Mouse (Mus musculus) gastrocnemius, postnatal 10 days (tissue): ENCODE data around the gene Rbm44. TPM values are rescaled to one million over a fixed set of nuclear protein-coding genes. Genes with fewer than 3 reads are reported as not detected.
A peak's percentile ranks its signal among the peaks of the same experiment; 100 is the strongest.

Experiments
- DNase-seq: peaks from one replicate; pipeline ENCODE4 v3.0.0; 2021; ENCODE audit warnings: mixed read lengths
- total RNA-seq, 2 experiments: library from RNA; stranded (reverse); gene quantifications; 2 replicates each; pipeline ENCODE4 v1.2.3; 2021

The Rbm44 gene
- total RNA-seq, 2 experiments from 2014 or later: 0.16 TPM; not detected in 1

DNA sequence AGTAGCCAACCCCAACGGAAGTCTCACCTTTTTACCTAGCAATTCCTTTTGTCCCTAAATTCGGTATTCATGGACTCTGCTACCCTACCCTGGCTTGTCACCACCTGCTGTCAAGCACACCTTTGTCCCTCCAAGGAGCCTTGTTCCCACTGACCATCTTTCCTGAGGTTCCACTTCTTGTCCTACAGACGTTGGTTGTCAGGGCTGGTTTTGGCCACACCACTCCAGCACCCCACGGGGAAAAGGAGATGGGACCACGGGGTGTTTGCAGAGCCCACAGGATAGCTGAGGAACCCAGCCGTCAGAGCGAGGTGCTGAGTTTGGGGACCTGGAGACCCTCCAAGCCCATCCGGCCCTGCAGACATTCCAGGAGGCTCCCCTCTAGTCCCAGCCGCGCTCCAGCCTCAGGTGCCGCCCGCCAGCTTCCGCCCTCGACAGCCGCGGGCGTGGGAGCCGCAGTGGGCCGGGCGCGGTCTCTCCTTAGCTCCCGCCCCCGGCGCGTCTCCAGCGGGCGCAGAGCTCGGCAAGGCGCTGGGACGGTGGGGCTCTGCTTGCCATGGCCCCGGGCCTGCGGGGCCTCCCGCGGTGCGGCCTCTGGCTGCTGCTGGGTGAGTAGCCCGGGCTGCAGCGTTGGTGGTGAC is 34.8 kb downstream of the Rbm44 start, which contains the start of gene Ramp1:
Gene Ramp1, plus strand, starts transcription at position 290 of the 641 bp plus-strand sequence.
- DNase-seq: peak; percentile 66

DNA sequence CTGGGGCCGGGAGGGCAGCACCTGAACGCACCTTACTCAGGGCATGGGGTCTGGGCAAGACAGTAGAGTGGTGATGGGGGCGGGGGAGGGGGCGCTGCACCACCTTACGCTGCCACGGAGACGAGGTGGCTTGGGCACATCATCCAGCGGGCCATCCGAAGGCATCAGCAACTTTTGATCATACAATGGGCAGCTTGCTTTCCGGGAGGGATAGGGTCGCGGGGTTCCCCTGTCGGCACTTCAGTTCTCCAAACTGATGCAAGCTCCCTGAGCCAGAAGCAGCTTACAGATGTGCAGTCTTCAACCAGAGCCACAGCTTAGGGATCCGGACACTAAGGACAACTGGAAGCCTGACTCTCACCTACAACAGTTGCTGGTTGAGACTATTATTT is 35.3 kb downstream of the Rbm44 start:
- DNase-seq: no peak

DNA sequence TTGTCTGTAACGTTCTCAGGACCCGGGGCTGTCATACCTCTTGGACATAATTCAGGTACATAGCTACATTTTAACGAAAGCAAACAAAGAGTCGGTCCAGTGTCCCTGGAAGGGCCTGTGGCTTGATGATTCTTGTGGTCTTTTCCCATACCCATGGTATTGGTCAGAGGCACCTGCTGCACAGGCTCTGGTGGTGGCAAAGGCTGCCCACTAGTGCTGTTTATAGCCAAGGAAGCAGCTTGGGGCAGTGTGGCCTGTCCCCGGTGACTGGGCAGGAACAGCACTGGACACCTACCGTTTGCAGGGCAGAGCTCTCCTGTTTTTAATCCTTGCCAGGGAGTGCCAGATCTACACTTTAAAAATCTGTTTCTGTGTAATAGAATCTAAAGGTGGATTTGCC is 35.8 kb downstream of the Rbm44 start:
- DNase-seq: no peak

DNA sequence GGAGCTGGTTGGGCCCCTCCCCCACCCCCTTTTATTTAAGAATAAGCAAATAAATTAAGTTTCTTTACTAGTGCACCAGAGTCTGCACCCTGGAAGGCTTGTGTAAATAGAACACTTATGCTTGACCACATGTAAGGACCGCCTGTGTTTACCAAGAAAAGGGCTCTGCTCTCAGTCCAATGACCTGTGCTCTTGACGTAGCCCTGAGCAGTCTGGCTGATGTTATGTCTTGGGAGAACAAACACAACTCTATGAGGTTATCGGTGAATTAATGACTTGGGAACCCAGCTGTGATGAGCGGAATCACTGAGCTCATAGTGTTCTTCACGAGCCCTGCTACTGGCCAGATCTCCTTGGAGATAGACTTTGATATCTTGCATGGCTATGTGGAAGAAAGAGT is 36.4 kb downstream of the Rbm44 start:
- no peak for DNase-seq

GRCm38 (mm10) chr1:91181784-91182450 is 37.0 kb downstream of the Rbm44 start:
- DNase-seq: no peak

DNA sequence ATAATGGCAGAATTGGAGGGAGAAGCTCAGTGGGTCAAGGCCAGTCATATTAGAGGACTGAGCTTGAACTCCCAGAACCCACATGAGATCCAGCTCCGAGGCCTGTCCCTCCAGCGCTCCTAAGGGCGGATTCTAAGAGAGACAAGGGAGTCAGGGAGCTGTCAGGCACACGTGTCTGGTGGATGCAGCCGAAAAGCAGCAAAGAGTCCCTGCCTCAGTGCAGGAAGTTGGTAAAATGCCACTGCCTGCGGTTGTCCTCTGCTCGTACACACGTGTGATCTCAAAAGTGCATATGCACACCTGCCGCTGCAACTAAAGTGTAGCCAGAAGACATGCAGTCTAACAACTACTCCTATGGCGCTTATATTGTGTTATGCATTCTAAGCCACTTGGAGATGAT is 38.4 kb downstream of the Rbm44 start:
- DNase-seq: no peak

- no peak for DNase-seq
Observed at GRCm38 (mm10) chr1:91186677-91187076, 41.8 kb downstream of the Rbm44 start.

- no peak for DNase-seq
Observed at GRCm38 (mm10) chr1:91187315-91187714, 42.4 kb downstream of the Rbm44 start.

DNA sequence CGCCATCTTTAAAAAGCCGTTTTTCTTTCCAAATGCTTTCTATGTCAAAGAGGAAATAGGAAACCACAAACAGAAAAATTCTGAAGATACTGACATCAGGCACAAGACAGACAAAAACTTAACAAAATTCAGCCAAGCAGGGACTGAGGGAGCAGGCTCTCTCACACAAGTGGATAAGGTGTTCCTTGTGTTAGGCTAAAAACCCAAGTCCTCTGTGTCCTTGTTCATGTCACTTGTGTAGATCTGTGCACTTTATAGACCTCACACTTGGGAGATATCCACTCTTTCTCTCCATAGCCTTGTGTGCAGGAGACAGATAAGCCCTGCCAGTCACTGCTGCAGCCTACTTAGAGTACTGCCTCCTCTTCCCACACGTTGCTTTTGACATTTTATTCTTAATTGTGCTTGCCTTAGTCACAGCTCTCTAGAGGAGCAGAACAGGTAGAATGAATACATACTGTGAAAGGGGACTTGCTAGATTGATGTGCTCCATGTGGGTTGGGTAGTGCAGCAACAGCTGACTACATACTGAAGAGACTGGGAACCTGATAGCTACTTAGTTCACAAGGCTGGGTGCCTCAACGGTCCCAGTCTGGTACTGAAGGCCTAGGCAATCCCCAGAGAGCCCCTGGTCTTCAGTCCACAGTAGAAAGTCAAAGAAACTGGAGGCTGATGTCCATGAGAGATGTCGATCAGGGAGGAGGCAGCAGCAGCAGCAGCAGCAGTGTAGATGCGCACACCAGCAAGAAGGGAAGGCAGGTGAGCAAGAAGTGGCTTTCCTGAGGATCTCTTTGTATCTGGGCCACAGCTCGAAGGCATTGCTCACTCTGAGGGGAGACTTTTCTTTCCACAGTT is 43.1 kb downstream of the Rbm44 start:
- DNase-seq: no peak

DNA sequence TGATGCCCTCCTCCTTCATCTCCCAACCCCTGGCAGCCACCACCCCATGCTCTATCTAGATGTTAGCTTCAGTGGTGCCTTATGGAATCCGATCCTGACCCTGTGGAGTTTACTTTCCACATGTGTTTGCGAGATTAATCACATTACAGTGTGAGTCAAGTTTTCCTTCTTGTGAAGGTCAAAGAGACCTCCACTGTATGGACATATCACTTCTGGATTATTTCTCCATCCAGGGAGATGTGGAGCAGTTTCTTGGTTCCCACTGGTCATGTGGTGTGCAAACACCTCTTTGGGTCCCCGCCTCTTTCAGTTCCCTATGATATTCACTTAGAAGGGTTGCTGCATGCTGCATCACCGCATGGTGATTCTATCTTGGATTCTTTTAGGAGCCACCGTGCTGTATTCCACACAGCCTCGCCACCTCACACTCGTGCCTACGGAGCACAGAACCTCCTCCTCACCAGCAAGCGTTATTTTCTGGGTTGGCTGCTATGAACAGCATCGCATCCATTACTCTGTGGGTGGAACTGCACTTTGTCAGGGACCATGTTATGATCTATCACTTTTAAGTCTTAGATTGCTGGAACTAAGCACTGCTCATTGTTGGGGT is 44.1 kb downstream of the Rbm44 start:
- DNase-seq: no peak

DNA sequence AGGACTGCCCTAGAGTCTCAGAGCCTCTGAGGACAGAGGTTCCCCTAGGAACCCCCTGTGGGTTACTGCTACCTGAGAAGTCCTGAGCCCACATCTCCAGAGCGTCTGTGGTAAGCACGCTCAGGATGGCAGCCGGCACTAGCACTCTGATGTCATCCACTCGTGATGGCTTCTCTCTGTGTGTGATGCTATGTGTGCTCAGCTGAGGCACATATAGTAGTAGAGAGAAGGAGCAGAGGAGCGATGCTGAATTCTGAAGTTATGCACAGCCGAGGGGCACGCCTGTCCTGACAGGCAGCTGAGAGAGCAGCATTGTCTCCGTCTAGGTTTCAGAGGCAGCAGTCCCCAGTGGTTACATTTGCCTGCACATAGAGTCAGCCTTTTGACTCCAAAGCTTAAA is 47.3 kb downstream of the Rbm44 start:
- no peak for DNase-seq

GRCm38 (mm10) chr1:91193242-91193641 is 48.4 kb downstream of the Rbm44 start:
- no peak for DNase-seq

- no peak for DNase-seq
Observed at GRCm38 (mm10) chr1:91193680-91194079, 48.8 kb downstream of the Rbm44 start.

DNA sequence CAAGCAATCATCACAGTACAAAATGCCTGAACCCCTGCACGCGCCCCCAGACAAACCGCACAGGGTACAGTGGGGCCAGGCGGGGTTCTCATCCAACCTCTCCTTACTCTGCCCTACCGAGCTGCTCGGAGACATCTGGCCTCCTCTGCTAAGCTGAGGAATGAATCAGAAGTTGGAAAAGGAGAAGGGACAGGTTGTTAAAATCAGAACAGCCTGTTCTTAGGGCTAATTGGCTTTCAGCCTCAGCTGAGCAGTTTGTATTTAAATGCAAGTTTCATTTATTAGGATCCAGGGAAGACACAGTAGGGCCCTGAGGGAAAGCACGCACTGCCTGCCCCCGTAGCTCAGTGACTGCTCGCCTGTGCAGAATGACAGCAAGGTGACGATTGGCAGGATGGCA is 54.9 kb downstream of the Rbm44 start:
- no peak for DNase-seq

GRCm38 (mm10) chr1:91201122-91201521 is 56.2 kb downstream of the Rbm44 start:
- DNase-seq: no peak

GRCm38 (mm10) chr1:91204221-91204765 is 59.4 kb downstream of the Rbm44 start:
- no peak for DNase-seq

DNA sequence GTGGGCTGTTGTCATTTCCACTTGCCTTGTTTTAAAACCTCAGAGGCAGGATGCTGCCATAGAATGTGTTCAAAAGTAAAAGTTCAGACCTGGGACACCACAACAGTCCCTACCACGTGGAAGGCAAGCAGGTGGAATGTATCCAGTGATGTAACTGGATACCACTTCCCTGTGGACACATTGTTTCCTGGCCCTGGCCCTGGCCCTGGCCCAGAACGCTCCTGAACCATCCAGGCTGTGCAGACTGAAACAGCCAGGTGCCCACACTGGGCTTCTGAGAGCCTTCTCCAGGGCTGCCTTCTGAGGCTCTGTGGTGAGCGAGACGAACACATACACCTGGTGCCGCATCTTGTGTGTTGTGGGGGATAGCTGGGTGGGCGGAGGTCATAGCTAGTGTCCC is 60.8 kb downstream of the Rbm44 start:
- DNase-seq: no peak

GRCm38 (mm10) chr1:91206336-91206735 is 61.4 kb downstream of the Rbm44 start:
- DNase-seq: no peak

DNA sequence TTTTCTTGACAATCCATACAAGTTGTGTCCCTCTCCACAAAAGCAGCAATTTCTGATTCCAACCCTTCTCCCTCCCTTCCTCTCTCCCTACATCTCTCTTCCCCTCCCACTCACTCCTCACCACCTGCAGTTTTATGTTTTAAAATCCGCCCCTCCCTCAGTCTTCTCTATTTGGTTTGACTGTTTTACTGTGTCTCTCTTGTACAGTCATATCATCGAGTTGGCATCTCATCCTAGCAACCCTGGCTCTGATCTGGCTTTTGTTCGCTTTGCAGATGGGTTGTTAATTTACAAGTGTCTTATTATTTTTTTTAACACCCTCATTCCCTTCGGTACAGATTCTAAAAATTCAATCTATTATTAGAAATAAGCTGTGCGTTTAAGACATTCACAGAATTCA is 62.0 kb downstream of the Rbm44 start:
- DNase-seq: no peak

- no peak for DNase-seq
Observed at GRCm38 (mm10) chr1:91207334-91208074, 62.6 kb downstream of the Rbm44 start.

DNA sequence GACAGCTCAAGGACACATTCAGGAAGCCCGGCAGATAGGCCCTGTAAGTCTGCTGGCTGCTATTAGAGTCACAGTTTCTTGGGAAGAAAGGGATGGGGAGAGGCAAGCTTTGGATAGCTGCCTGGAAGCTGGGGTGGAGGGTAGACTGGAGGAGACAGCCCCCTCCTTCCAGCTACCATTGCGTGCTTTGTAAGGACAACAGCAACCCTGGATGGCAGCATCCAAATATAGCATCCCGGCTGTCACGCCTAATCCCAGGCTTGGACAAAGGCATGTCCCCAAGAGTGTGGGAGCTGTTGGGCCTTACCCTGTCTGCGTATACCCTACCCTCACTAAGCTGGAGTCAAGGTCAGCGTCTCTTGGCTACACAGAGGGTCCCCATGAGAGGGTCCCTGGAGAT is 64.5 kb downstream of the Rbm44 start:
- DNase-seq: peak; percentile 28

- peak; percentile 83 for DNase-seq
Observed at GRCm38 (mm10) chr1:91209785-91210184, 64.9 kb downstream of the Rbm44 start.
